Mouse (Mus musculus) gastrocnemius, postnatal 25 days (tissue): ENCODE measurements around the gene Dnmt3a. TPM values are rescaled to one million over a fixed set of nuclear protein-coding genes. Genes with fewer than 3 reads are reported as not detected.
"Not testable (repeated sequence)": the region's sequence is repeated elsewhere in the genome, so short reads cannot be mapped to it uniquely, and the experiment has no call there.

Experiments
- DNase-seq: peaks from one replicate; pipeline ENCODE4 v3.0.0; 2022
- total RNA-seq, 2 experiments: library from RNA; stranded (reverse); gene quantifications; 1 replicate in 1 of 2; 2 replicates in 1 of 2; pipeline ENCODE4 v1.2.3; 2021

Gene Dnmt3a
- total RNA-seq, 2 experiments from 2014 or later, result 107 to 110 TPM

- DNase-seq, result no peak
Measured at GRCm38 (mm10) chr12:3918577-3918976, 112.8 kb downstream of the Dnmt3a start.

GRCm38 (mm10) chr12:3919423-3919822, 113.6 kb downstream of the Dnmt3a start:
- DNase-seq, result no peak

- DNase-seq, result no peak
Measured at GRCm38 (mm10) chr12:3926127-3926526, 120.3 kb downstream of the Dnmt3a start.

- peak; percentile 13 for DNase-seq
Measured at GRCm38 (mm10) chr12:3928841-3929240, 123.0 kb downstream of the Dnmt3a start.

- not testable (repeated sequence) for DNase-seq
Measured at GRCm38 (mm10) chr12:3930090-3930865, 124.5 kb downstream of the Dnmt3a start.

- DNase-seq, result no peak
Measured at GRCm38 (mm10) chr12:3942026-3942425, 136.2 kb downstream of the Dnmt3a start.

- DNase-seq, result no peak
Measured at GRCm38 (mm10) chr12:3944454-3945073, 138.8 kb downstream of the Dnmt3a start.

GRCm38 (mm10) chr12:3947503-3947902, 141.7 kb downstream of the Dnmt3a start:
- DNase-seq, result no peak

- DNase-seq, result no peak
Measured at GRCm38 (mm10) chr12:3954651-3955050, 148.8 kb downstream of the Dnmt3a start, which contains the start of gene Pomc. Gene Pomc (plus strand): TSS chr12:3954951.

GRCm38 (mm10) chr12:3955371-3955770, 149.6 kb downstream of the Dnmt3a start:
- DNase-seq, result no peak

- no peak for DNase-seq
Measured at GRCm38 (mm10) chr12:3956351-3956750, 150.5 kb downstream of the Dnmt3a start.

- peak; percentile 85 for DNase-seq
Measured at GRCm38 (mm10) chr12:3959791-3960543, 154.2 kb downstream of the Dnmt3a start.

GRCm38 (mm10) chr12:3960553-3960952, 154.7 kb downstream of the Dnmt3a start:
- no peak for DNase-seq

Other genes starting within 250 kb of the Dnmt3a start
- 1 to 10 TPM; 2.0 to 5.4 TPM for gene Dtnb, start 233.6 kb upstream of the Dnmt3a start, total RNA-seq
- gene Pomc, start 148.9 kb downstream of the Dnmt3a start, total RNA-seq, result under 1 TPM in 1 of 2 experiments, not detected in 1; 0.46 TPM
- gene Efr3b, start 232.9 kb downstream of the Dnmt3a start, total RNA-seq, result 1 to 10 TPM; 3.1 to 6.0 TPM